Mouse (Mus musculus): Measurements from ENCODE around the gene Nxpe5.

Gene Nxpe5

GRCm38 (mm10) chr5:138279585-138280424, 54.1 kb downstream of the Nxpe5 start, which contains the start of the genes Gm43720, Gpc2 and Stag3:
Gene Gm43720 (minus strand): TSS chr5:138279958.
Gene Gpc2 (minus strand): TSS chr5:138280005.
Gene Stag3 (plus strand): TSS chr5:138280240.
- peak; percentile 75 for DNase-seq

GRCm38 (mm10) chr5:138280425-138280768, 54.7 kb downstream of the Nxpe5 start:
- no peak for DNase-seq

- DNase-seq, result no peak
Observed at GRCm38 (mm10) chr5:138280829-138281228, 55.1 kb downstream of the Nxpe5 start.

- DNase-seq, result no peak
Observed at GRCm38 (mm10) chr5:138281798-138282197, 56.1 kb downstream of the Nxpe5 start.

GRCm38 (mm10) chr5:138283540-138283939, 57.8 kb downstream of the Nxpe5 start:
- no peak for DNase-seq

GRCm38 (mm10) chr5:138287861-138288260, 62.2 kb downstream of the Nxpe5 start:
- DNase-seq, result no peak

GRCm38 (mm10) chr5:138291638-138292037, 65.9 kb downstream of the Nxpe5 start:
- no peak for DNase-seq

- DNase-seq, result no peak
Observed at GRCm38 (mm10) chr5:138294158-138294557, 68.5 kb downstream of the Nxpe5 start.

GRCm38 (mm10) chr5:138299613-138300012, 73.9 kb downstream of the Nxpe5 start:
- no peak for DNase-seq

All from kidney, adult 9 months (tissue).